Mouse (Mus musculus): ENCODE measurements around the gene Acot8. TPM values are rescaled to one million over a fixed set of nuclear protein-coding genes. Genes with fewer than 3 reads are reported as not detected.
A peak's percentile ranks its signal among the peaks of the same experiment; 100 is the strongest.

Gene Acot8
- total and polyA plus RNA-seq, 3 experiments: 30.9 to 40.3 TPM; not detected in 1

DNA sequence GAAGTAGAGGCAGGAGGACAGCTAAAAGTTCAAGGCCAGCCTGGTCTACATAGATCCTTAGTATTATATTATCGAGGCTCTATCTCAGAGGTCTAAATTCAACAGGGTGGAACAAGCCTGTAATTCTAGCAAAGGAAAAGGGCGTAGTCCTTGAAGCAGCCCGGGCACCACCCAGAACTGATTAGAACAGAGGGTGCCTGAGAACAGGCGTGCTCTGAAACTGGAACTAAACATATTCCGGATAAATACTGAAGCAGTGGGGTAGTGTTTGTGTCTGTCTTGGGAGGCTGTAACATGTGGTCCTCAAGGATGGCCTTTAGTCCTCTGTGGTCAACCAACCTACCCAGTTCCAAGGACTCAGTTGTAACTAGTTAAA, 30.7 kb downstream of the Acot8 start (continued):
- TF ChIP-seq BHLHE40 (IDR thresholded peaks at IDR 0.05; ENCODE audit: borderline replicate concordance, low read depth, low read length): 0 out of 2 replicates have a peak, but pooled peaks have one; percentile 18

GRCm38 (mm10) chr2:164773229-164773988, 31.3 kb downstream of the Acot8 start:
- Histone ChIP-seq H3K9ac (ENCODE audit: control insufficient read depth, low read depth, low read length, poor library complexity, severe bottlenecking) (peak overlapping the region; percentile 59), H3K36me3 (ENCODE audit: control insufficient read depth in 1 of 2, insufficient read depth in 2 of 2, low read length in 2 of 2) (peaks cover 2 to 27% of the 10 kb centered on the region in 2 experiments), H3K79me2 (ENCODE audit: control insufficient read depth, insufficient read depth, low read length, poor library complexity) (peaks cover 24% of the 10 kb centered on the region), H3K4me3 (ENCODE audit: control insufficient read depth in 1 of 2, insufficient read depth in 1 of 2, low read depth in 2 of 2, low read length in 2 of 2) (peak overlapping the region; percentile 31 to 34), H3K27me3 (ENCODE audit: control insufficient read depth in 1 of 2, insufficient read depth in 2 of 2, low read length in 2 of 2) (no peaks in the 10 kb centered on the region), H3K4me1 (ENCODE audit: control insufficient read depth in 1 of 2, insufficient read depth in 2 of 2, low read length in 2 of 2) (peaks cover 3 to 29% of the 10 kb centered on the region in 2 experiments; a peak in 3 of 4 replicates), H3K9me3 (replicated peaks; ENCODE audit: insufficient read depth, low read length) (no peaks in the 10 kb centered on the region), H3K27ac (ENCODE audit: control insufficient read depth, low read depth, low read length) (peak overlapping the region; percentile 97)
- peak; percentile 77 for DNase-seq (ENCODE audit: low read depth, low spot score)
- TF ChIP-seq USF1 (IDR thresholded peaks at IDR 0.05; ENCODE audit: low read depth, low read length): no peak
- TF ChIP-seq MYB (IDR thresholded peaks at IDR 0.05; ENCODE audit: low read depth, low read length): peak; percentile 24; the same call in 1 of the 2 replicates
- no peak for TF ChIP-seq BHLHE40 (IDR thresholded peaks at IDR 0.05; ENCODE audit: borderline replicate concordance, low read depth, low read length)
- TF ChIP-seq JUND (IDR thresholded peaks at IDR 0.05; ENCODE audit: low read depth, low read length): no peak
- no peak for TF ChIP-seq MAX (IDR thresholded peaks at IDR 0.05; ENCODE audit: low read length)
- TF ChIP-seq GATA1 (IDR thresholded peaks at IDR 0.05; ENCODE audit: low read depth, low read length): no peak
- no peak for TF ChIP-seq NELFE (IDR thresholded peaks at IDR 0.05; ENCODE audit: low read depth, low read length)
- TF ChIP-seq CHD1 (IDR thresholded peaks at IDR 0.05; ENCODE audit: low read depth, low read length): no peak
- peak; percentile 19; the same call in 1 of the 2 replicates for TF ChIP-seq MXI1 (IDR thresholded peaks at IDR 0.05; ENCODE audit: low read depth, low read length)
- TF ChIP-seq CTCF (IDR thresholded peaks at IDR 0.05 in 2 of 3, conservative IDR thresholded peaks at IDR 0.05 in 1 of 3; ENCODE audit: control insufficient read depth in 1 of 3, insufficient read depth in 1 of 3, low read depth in 2 of 3, low read length in 3 of 3, poor library complexity in 1 of 3, severe bottlenecking in 1 of 3): no peak
- no peak for TF ChIP-seq ELF1 (IDR thresholded peaks at IDR 0.05; ENCODE audit: low read depth, low read length)
- 0 out of 2 replicates have a peak, but pooled peaks have one; percentile 5 for TF ChIP-seq SMC3 (IDR thresholded peaks at IDR 0.05; ENCODE audit: low read depth, low read length)
- TF ChIP-seq ETS1 (IDR thresholded peaks at IDR 0.05; ENCODE audit: low read depth, low read length): 0 out of 2 replicates have a peak, but pooled peaks have one; percentile 11
- TF ChIP-seq EP300 (IDR thresholded peaks at IDR 0.05; ENCODE audit: low read depth in 1 of 2, low read length in 2 of 2): no peak
- TF ChIP-seq CHD2 (IDR thresholded peaks at IDR 0.05; ENCODE audit: low read length): no peak; the same call in 1 of the 2 replicates
- no peak for TF ChIP-seq TCF12 (IDR thresholded peaks at IDR 0.05; ENCODE audit: low read depth, low read length)
- no peak for TF ChIP-seq TAL1 (IDR thresholded peaks at IDR 0.05; ENCODE audit: low read length)
- TF ChIP-seq RCOR1 (IDR thresholded peaks at IDR 0.05; ENCODE audit: low read depth, low read length): 0 out of 2 replicates have a peak, but pooled peaks have one; percentile 9
- TF ChIP-seq RAD21 (IDR thresholded peaks at IDR 0.05; ENCODE audit: low read depth, low read length): no peak
- no peak for TF ChIP-seq MEF2A (IDR thresholded peaks at IDR 0.05; ENCODE audit: extremely low read depth, insufficient replicate concordance, low read depth, low read length, poor library complexity, severe bottlenecking)
- TF ChIP-seq ZKSCAN1 (IDR thresholded peaks at IDR 0.05; ENCODE audit: low read depth, low read length): no peak
- no peak for TF ChIP-seq E2F4 (IDR thresholded peaks at IDR 0.05; ENCODE audit: borderline replicate concordance, low read depth, low read length)
- TF ChIP-seq KAT2A (conservative IDR thresholded peaks at IDR 0.05; ENCODE audit: low read depth, low read length): no peak
- TF ChIP-seq USF2 (IDR thresholded peaks at IDR 0.05; ENCODE audit: borderline replicate concordance in 1 of 2, insufficient read depth in 1 of 2, low read depth in 1 of 2, low read length in 2 of 2): no peak
- no peak for TF ChIP-seq ZNF384 (IDR thresholded peaks at IDR 0.05; ENCODE audit: low read depth, low read length)
- TF ChIP-seq SIN3A (IDR thresholded peaks at IDR 0.05; ENCODE audit: low read length): no peak
- TF ChIP-seq POLR2A (IDR thresholded peaks at IDR 0.05; ENCODE audit: control insufficient read depth in 1 of 2, insufficient read depth in 1 of 2, low read depth in 1 of 2, low read length in 2 of 2, poor library complexity in 1 of 2): peak in 1 of 2 experiments; percentile 64; a peak in 2 of 4 replicates
- no peak for TF ChIP-seq NRF1 (IDR thresholded peaks at IDR 0.05; ENCODE audit: insufficient read depth, low read depth, low read length, poor library complexity, severe bottlenecking)
- no peak for TF ChIP-seq GABPA (IDR thresholded peaks at IDR 0.05; ENCODE audit: low read depth, low read length)
- TF ChIP-seq ZMIZ1 (IDR thresholded peaks at IDR 0.05; ENCODE audit: low read depth, low read length): no peak; the same call in 1 of the 2 replicates
- TF ChIP-seq MAFK (IDR thresholded peaks at IDR 0.05; ENCODE audit: borderline replicate concordance, low read depth, low read length): no peak
- no peak for TF ChIP-seq POLR2AphosphoS5 (IDR thresholded peaks at IDR 0.05; ENCODE audit: borderline replicate concordance, low read depth, low read length)

Measured in MEL (cell line).